Mouse (Mus musculus) kidney, adult 8-10 months (tissue): ENCODE data around the gene Arid1b.

Experiments
- DNase-seq, 2 experiments: peaks; one replicate each; pipeline ENCODE4 v3.0.0; 2022

The Arid1b gene

GRCm38 (mm10) chr17:5021303-5022003 is 27.3 kb downstream of the Arid1b start:
- no peak for DNase-seq

GRCm38 (mm10) chr17:5022019-5022544 is 27.9 kb downstream of the Arid1b start:
- DNase-seq = no peak

GRCm38 (mm10) chr17:5023745-5024144 is 29.6 kb downstream of the Arid1b start:
- DNase-seq = peak in 1 of 2 experiments; percentile 48

DNA sequence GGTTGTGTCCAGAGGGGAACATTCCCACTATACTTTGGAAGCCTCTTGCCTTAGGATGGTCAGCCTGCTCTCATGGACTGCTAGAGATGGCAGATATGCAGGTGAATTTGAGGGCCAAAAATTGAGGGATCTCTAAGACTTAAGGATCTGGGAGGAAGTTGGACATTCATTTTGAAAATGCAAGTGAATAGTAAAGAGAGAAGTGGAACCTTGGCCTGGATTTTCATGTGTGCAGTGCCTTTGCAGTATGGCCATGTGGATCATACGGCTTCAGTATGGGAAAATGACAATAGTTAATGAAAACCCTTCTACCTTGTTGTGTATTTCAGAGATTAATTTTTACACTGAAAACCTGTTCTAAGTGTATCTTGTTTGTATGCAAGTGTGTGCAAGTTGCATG is 31.3 kb downstream of the Arid1b start:
- DNase-seq = no peak

DNA sequence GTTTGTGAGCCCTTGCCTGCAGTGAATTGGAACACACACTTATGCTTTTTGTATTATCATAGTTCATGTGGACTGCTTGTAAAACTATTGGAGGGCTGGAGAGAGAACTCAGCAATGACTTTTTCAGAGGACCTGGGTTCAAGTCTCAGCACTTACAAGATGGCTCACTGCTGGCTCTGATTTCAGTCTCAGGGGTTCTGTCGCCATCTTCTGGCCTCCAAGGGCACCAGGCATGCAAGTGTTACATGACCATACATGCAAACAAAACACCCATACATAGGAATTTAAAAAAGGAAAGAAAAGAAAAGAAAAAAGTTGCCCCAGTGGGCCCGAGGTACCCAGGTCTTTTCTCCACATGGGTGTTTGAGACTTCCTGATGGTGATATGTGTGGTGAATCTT is 32.4 kb downstream of the Arid1b start:
- DNase-seq = no peak

- no peak for DNase-seq
These were observed 35.0 kb downstream of the Arid1b start for GRCm38 (mm10) chr17:5029148-5029547.

- no peak for DNase-seq
These were observed 36.2 kb downstream of the Arid1b start for GRCm38 (mm10) chr17:5030290-5030689.

DNA sequence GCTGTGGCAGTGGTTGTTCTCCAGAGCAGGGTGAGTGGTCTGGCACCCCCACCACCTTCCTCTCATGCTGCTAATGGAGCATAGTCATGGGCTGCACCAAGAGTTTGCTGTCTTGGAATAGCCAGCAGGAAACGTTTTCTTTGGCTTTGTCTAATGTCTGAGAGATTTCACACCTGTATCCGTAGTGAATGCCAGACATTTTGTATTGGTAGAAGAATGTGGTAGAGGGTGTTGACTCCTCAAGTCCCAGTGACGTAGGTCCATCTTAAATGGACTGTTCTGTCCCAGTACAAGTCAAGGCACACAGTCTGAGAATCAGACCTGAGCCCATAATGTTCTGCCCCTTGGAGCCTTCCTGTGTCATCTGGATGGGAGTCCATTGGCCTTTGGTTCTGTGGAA is 39.2 kb downstream of the Arid1b start:
- DNase-seq = no peak

- DNase-seq = no peak
These were observed 40.1 kb downstream of the Arid1b start for GRCm38 (mm10) chr17:5034201-5034600.

GRCm38 (mm10) chr17:5036200-5036835 is 42.2 kb downstream of the Arid1b start:
- no peak for DNase-seq

DNA sequence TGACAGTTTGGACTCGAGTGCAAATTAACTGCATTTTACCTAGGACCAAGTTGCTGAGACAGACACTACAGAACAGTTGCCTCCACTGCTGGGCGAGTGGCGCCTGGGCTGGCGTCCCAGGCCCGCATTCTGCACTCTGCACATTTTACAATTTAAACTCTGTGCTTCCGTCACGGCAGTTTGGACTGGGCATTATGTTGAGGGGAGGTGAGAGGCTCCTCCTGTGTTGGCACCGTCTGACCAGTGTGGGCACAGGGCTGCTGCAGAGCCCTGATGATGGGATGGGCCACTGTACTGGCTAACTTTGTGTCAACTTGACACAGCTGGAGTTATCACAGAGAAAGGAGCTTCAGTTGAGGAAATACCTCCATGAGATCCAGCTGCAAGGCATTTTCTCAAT is 43.1 kb downstream of the Arid1b start:
- peak in 1 of 2 experiments; percentile 40 for DNase-seq

GRCm38 (mm10) chr17:5039826-5040225 is 45.7 kb downstream of the Arid1b start:
- no peak for DNase-seq

GRCm38 (mm10) chr17:5043871-5044270 is 49.7 kb downstream of the Arid1b start:
- peak in 1 of 2 experiments; percentile 38 for DNase-seq

DNA sequence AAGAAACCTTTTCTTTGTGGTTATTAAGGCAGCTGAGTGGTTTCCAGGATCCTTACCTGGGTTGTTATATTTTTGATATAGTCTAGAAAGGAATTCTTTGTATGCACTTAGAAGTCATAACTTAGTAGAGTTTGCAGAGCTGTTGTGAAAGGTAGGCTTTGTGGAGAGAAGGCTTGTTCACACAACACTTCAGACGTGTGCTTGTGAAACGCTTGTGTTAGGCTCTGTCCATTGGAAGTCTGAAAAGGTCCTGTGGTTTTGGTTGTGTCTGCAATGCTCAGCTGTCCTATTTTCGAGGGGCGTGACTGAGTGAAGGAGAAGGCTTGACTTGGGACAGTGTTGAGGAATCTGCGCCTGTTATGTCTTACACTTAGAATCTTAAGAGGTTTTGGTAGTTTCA is 51.5 kb downstream of the Arid1b start:
- DNase-seq = no peak

DNA sequence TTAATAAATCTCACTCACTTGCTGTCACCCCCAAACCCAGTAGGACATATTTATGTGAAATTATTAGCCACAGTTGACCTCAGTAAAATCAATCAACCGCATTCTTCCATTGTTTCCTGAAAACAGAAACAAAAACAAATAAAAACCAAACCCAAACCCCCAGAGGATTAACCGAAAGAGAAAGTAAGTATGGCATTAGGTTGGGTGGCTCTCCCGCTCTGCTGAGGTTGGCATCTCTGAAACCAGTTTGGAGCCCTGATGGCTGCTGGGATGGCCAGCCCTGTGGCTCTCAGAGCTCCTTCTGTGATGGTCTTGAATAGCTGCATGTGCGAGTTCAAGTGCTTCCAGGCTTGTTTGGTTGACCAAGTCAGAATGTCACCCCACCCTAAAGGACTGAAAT is 53.2 kb downstream of the Arid1b start:
- no peak for DNase-seq

DNA sequence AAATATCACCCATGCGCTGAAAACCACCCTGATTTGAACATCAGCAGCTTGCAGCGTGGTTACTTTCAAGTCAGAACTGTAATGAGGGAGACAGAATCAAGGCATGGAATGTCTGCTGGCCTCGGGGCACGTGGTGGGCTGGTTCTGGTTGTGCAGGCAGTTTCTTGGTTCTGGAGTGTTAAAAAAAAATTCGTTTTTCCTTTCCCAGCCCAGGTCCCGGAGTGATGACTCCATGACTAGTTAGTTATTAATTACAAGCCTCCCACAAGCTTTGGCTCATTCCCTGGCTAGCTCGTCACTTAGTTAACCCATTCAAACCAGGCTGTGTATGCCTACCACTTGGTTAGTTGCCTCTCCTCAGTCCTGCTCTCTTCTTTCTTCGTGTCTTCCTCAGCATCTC is 56.1 kb downstream of the Arid1b start:
- DNase-seq = peak; percentile 64 to 75

DNA sequence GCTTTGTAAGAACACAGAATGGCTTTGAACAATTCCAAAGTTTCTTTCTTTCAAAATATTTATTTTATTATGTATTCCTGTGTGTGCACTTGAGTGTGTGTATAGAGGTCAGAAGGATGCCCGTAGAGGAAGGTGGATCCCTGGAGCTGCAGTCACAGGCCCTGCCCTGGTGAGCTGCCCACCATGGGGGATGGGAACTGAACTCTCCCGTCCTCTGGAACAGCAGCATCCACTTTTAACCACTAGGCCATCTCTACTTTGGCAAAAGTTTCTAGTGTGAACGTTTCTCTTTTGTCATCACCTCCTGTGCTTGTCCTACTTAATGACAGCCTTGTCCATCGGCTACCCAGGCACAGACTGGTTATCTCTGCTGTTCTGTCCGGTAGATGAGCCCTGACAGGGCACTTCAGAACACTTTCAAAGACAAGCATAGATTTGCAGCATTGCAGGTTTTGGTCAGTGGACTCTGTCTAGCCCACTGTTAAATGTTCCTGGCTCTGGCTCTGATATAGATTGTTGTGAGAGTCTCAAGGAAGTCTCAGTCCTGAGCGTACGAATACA is 56.9 kb downstream of the Arid1b start:
- DNase-seq = no peak

DNA sequence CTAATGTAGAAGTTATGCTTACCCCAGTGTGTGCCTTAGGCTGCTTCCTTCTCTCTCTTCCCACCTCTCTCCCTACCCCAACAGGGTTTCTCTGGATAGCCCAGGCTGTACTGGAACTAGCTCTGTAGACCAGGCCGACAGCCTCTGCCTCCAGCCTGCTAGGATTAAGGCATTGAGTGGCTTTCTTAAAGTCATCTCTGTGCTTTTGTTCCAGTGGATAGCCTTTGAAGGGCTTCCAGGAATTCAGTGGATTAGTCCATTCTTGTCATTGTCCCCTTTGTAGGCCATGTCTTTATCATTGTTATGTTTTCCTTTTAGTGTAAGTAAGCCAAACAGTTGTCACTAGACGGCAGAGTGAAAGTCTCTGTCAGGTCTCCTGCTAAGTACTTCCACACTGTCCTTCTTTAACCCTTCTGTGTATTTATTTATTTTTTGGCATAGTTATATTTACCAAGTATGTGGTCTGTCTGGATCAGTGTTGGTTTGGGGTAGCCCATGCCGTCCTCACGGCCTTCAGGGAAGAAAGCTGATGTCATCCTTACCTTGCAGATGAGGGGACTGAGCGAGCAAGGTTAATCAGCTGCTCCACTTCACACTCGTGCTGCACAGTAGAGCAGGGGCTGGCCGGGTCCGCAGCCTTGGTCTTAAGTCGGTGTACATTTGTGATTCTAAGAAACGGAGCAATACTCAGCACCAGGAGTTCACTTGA is 58.1 kb downstream of the Arid1b start:
- no peak for DNase-seq

DNA sequence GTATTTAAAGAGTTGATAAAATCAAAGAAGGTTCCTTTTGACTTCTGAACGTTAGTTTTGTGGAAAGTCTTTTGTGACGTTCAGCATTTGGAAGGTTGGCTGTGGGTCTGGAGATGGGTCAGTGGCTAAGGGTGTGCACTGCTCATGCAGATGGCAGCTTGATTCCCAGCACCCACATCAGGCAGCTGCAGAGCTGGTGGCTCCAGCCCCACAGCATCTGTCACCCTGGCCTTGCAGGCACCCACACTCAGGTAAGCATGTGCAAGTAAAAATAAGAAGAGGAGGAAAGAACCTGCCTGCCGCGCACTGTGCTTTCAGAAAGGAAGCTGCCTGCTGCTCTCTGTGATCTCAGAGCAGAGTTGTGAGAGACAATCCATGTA is 58.7 kb downstream of the Arid1b start:
- no peak for DNase-seq

- no peak for DNase-seq
These were observed 59.1 kb downstream of the Arid1b start for GRCm38 (mm10) chr17:5053201-5053600.

GRCm38 (mm10) chr17:5055412-5055811 is 61.3 kb downstream of the Arid1b start:
- DNase-seq = no peak

DNA sequence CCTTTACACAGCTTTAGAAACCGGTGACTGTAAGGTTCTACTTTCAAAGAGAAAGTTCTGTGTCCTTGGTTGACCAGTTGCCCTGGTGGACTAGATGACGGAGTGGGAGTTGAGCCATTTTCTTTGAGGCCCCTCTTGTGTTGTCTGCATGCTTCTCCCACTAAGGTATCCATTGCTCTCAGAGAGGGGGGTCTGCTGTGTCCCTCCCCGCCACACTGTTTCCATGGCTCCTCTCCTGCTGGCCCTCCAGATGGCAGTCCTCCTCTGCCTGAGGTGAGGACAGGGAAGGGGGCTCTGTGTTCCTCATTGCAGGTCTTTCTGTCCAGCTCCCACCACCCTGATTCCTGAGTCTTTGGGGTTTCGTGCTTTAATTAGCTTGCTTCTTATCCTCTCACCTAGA is 62.5 kb downstream of the Arid1b start:
- DNase-seq = no peak

DNA sequence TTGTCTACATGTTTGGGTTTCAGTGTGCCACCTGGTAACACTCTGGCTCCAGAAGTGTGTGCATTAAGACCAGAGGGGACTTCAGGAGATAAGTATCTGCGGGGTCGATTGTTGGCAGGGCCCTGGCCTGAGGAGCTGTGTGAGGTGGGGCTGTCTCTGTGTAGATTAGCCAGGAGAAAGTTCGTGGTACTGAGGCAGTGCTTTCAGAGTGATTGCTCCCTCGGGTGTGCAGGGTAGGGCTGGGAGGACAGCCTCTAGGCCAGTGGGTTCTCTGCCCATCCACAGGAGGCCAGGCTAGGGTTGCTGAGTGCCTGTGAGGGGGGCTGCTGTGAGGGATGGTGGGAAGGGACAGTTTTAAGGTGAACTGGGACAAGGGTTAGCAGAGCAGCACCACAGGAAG is 63.2 kb downstream of the Arid1b start:
- DNase-seq = no peak
